Mouse (Mus musculus) intestine, postnatal 0 days (tissue): ENCODE measurements around the gene Gm11020. TPM values are rescaled to one million over a fixed set of nuclear protein-coding genes. Genes with fewer than 3 reads are reported as not detected.

Experiments used
- ATAC-seq: fragments of 200-750 bp; cut with Nextera tagmentation; 2 replicates; pipeline ENCODE4 v1.8.0; 2017; ENCODE audit warnings: mild to moderate bottlenecking, moderate TSS enrichment, moderate library complexity
- H3K27ac ChIP-seq: fragments of 300-500 bp; sonication (generic); 2 replicates; pipeline ENCODE4 v1.5.1; 2014; ENCODE audit warnings: mild to moderate bottlenecking, low read depth, low read length, moderate library complexity
- H3K27me3 ChIP-seq: fragments of 300-500 bp; sonication (generic); replicated peaks from 2 replicates; pipeline ENCODE4 v1.6.1; 2014; ENCODE audit warnings: low read length, mixed read lengths; ENCODE audit not compliant: control insufficient read depth, insufficient read depth
- H3K36me3 ChIP-seq: fragments of 300-500 bp; sonication (generic); 2 replicates; pipeline ENCODE4 v1.6.1; 2014; ENCODE audit warnings: mild to moderate bottlenecking, moderate library complexity; ENCODE audit not compliant: control insufficient read depth, insufficient read depth
- H3K4me1 ChIP-seq: fragments of 300-500 bp; sonication (generic); replicated peaks from 2 replicates; pipeline ENCODE4 v1.6.1; 2014; ENCODE audit warnings: antibody characterized with exemption, low read length, mixed read lengths; ENCODE audit not compliant: control insufficient read depth, insufficient read depth
- H3K4me2 ChIP-seq: fragments of 300-500 bp; sonication (generic); replicated peaks from 2 replicates; pipeline ENCODE4 v1.6.1; 2014; ENCODE audit warnings: low read depth, mild to moderate bottlenecking, moderate library complexity
- H3K4me3 ChIP-seq: fragments of 300-500 bp; sonication (generic); 2 replicates; pipeline ENCODE4 v1.5.1; 2014; ENCODE audit warnings: low read depth, low read length
- H3K9ac ChIP-seq: fragments of 300-500 bp; sonication (generic); 2 replicates; pipeline ENCODE4 v1.6.1; 2014; ENCODE audit warnings: mild to moderate bottlenecking, low read depth, low read length
- H3K9me3 ChIP-seq: fragments of 300-500 bp; sonication (generic); 2 replicates; pipeline ENCODE4 v1.6.1; 2016; ENCODE audit warnings: mixed run types; ENCODE audit not compliant: control insufficient read depth
- CTCF ChIP-seq: sonication (generic); IDR thresholded peaks from 2 replicates; pipeline ENCODE4 v1.5.1; 2016; ENCODE audit warnings: low read depth, mild to moderate bottlenecking, control low read depth, antibody characterized with exemption, moderate library complexity
- WGBS: fragments of 180-500 bp; shearing (Covaris S2); extraction: QIAGEN DNeasy Blood & Tissue Kit; methylation state at CpG from one replicate; pipeline ENCODE4 v1.1.7; 2014; 5-methylcytosine and 5-hydroxymethylcytosine counted together
- polyA plus RNA-seq: library from polyadenylated mRNA; unstranded; fragments of >200 nt; fragmentation: Nextera tagmentation; extraction: Ambion mirVana; gene quantifications from 2 replicates; pipeline ENCODE4 v1.2.1, GENCODE M21; 2015

The Gm11020 gene
- polyA plus RNA-seq, 1 experiment from 2014 or later = not detected

DNA sequence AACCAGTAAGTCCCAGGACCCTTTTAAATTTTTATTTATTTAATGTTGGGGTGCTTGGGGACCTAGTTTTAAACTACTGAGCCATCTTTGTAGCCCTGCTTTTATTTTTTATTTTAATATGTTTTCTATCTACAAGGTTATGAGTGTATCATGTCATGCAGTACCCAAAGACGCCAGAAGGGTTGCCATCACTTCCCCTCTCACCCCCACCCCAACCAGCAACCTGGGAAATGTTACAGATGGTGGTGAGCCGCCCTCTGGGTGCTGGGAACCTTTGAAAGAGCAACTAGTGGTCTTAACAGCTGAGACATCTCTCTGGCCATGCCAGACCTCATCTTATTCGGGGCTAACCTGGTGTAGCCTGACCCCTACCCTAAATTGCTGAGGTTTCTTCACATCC is 16.5 kb downstream of the Gm11020 start:
- no peak overlapping the region for H3K4me3 ChIP-seq

DNA sequence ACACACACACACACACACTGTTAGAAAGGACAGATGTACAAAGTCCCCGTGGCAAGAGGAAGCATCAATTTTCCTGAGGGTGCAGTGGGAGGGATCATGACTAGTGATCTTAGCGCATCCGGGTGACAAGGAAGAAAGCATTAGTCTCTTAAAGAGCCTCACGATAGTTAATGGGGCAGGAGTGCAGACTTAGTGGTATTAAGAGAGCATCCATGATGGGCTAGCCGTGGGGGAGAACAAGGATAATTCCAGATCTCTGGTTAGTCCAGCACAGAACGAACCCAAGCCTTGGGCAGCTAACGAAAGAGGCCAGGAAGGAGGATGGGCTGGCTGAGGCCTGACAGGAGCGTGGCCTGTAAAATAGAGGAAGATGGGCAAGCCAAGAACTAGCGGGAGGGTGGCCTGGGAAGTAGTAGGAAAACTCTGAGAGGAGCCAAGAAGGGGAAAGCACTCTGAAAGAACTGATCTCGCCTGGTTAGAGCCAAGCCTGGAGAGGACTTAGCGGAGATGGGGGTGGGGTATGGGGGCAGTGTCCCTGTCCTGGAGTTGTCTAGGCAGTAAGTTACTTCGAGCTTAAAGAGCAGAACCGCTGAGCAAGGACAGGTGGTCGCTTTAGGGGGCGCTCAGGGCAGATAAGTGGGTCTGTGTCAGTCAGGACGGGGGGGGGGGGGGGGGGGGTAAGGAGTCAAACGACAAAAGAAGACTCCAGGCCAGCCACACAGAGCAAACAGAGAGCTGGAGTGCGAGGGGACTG is 18.0 kb downstream of the Gm11020 start, which contains the start of gene Cmtm3:
Gene Cmtm3, plus strand, starts transcription at position 182 of the 754 bp plus-strand sequence.
- Histone ChIP-seq H3K4me2 (peak within 1 kb of the TSS; percentile 70), H3K9ac (peak within 1 kb of the TSS; percentile 56; the same call in 1 of the 2 replicates), H3K4me3 (peak within 1 kb of the TSS; percentile 45), H3K27ac (peak within 1 kb of the TSS; percentile 61), H3K9me3 (no peaks in the 10 kb centered on the region), H3K27me3 (no peaks in the 10 kb centered on the region), H3K36me3 (no peaks in the 10 kb centered on the region), H3K4me1 (0 out of 2 replicates have a peak, but pooled peaks cover 3% of the 10 kb centered on the region)
- no peak for ATAC-seq
- 23% methylated on average over 17 of the region's 18 CpGs for WGBS
- no peak for TF ChIP-seq CTCF

More for the DNA sequence above, 16.5 kb downstream of the Gm11020 start:
- H3K36me3 ChIP-seq = no peaks in the 10 kb centered on the region
- WGBS = 43% methylated on average over 3 of the region's 3 CpGs
- H3K27ac ChIP-seq = no peak overlapping the region
- H3K9ac ChIP-seq = no peak overlapping the region
- no peak for ATAC-seq
- H3K4me1 ChIP-seq = 0 out of 2 replicates have a peak, but pooled peaks cover 3% of the 10 kb centered on the region
- peak; percentile 34; the same call in 1 of the 2 replicates for TF ChIP-seq CTCF
- no peaks in the 10 kb centered on the region for H3K27me3 ChIP-seq
- no peak overlapping the region for H3K4me2 ChIP-seq
- no peaks in the 10 kb centered on the region for H3K9me3 ChIP-seq

DNA sequence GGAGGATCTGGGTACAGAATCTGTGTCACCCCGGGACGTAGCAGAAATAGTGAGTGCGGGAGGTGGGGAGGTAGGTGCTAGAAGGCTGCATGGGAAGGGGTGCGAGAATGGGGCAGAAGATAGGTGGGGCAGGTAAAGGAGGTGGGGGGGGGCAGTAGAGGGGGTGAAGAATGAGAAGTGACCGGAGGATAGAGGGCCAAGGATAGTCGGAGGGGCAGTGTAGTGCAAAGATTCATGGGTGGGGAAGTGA is 18.5 kb downstream of the Gm11020 start:
- no peaks in the 10 kb centered on the region for H3K27me3 ChIP-seq
- H3K36me3 ChIP-seq = no peaks in the 10 kb centered on the region
- no peak for ATAC-seq
- H3K4me1 ChIP-seq = 0 out of 2 replicates have a peak, but pooled peaks cover 3% of the 10 kb centered on the region
- no peaks in the 10 kb centered on the region for H3K9me3 ChIP-seq
- H3K27ac ChIP-seq = peak overlapping the region; percentile 61
- peak overlapping the region; percentile 45 for H3K4me3 ChIP-seq
- H3K9ac ChIP-seq = peak overlapping the region; percentile 56; the same call in 1 of the 2 replicates
- no peak for TF ChIP-seq CTCF
- H3K4me2 ChIP-seq = peak overlapping the region; percentile 70
- WGBS = 3% methylated on average over 6 of the region's 6 CpGs

DNA sequence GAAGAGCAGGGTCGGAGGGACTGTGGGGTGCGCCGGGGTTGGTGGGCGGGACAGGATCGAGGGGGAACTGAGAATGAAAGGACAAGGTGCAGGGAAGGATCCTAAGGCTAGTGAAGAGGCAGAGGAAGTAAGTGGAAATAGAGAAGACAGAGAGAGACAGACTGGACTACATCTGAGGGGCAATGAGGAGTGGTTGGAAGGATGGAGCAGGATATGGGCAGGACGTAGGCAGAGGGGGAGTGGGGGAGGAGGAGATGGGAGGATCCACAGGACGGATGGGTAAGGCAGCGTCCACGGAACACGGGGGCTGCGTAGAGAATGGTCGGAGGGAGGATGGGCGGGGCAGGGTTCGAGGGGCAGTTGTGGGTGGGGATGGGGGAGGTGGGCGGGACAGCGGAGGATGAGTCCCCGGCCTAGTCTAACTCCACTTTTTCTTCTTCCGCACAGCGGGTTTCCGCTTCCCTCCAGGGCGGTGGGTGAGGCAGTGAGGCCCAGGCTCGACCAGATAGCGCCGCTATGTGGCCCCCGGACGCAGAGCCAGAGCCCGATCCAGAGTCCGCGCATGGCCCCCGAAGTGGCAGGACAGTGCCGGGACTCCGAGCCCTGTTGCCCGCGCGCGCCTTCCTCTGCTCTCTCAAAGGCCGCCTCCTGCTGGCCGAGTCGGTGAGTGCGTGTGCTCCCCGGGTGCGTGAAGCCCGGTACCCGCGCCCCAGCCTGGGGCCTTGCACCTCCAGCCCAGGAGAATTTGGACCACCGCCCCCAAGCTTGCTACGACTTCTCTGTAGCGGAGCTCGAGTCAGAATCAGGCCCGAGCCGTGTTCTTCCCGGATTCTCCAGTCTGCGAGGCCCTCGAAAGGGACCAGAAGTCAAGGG is 19.1 kb downstream of the Gm11020 start:
- WGBS = under 1% methylated on average over 49 of the region's 54 CpGs
- peak overlapping the region; percentile 61 for H3K27ac ChIP-seq
- peak; percentile 75 for ATAC-seq
- peak; percentile 84 for TF ChIP-seq CTCF
- H3K4me2 ChIP-seq = peak overlapping the region; percentile 70
- peak overlapping the region; percentile 45 for H3K4me3 ChIP-seq
- H3K36me3 ChIP-seq = peaks cover 5% of the 10 kb centered on the region; the same call in 1 of the 2 replicates
- H3K4me1 ChIP-seq = 0 out of 2 replicates have a peak, but pooled peaks cover 3% of the 10 kb centered on the region
- no peaks in the 10 kb centered on the region for H3K27me3 ChIP-seq
- no peaks in the 10 kb centered on the region for H3K9me3 ChIP-seq
- H3K9ac ChIP-seq = peak overlapping the region; percentile 56

DNA sequence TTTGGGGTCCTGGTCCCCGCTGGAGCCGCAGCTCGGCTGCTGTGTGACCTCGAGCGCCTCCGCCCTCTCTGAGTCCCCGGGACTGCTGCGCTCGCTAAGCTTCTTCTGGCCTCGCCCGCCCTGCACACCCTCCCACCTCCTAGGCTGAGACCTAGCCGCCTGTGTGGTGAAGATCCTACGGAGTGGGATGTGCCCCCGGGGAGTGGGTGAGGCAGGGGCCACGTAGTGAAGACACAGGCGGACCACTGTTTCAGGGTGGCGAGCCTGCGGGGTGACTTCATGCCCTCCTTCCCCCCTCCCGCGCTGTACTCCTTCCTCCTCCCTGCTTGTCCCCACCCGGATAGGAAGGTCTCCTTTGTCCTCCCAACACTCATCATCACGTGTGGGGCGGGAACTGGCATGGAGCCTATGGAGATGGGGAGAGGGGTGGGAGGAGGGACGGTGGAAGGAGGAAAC is 19.8 kb downstream of the Gm11020 start:
- TF ChIP-seq CTCF = no peak
- H3K27me3 ChIP-seq = no peaks in the 10 kb centered on the region
- peak; percentile 59 for ATAC-seq
- WGBS = 2% methylated on average over 24 of the region's 24 CpGs
- peak overlapping the region; percentile 61 for H3K27ac ChIP-seq
- H3K9ac ChIP-seq = peak overlapping the region; percentile 56
- no peaks in the 10 kb centered on the region for H3K9me3 ChIP-seq
- H3K4me1 ChIP-seq = 0 out of 2 replicates have a peak, but pooled peaks cover 3% of the 10 kb centered on the region
- H3K4me3 ChIP-seq = peak overlapping the region; percentile 45
- peaks cover 6% of the 10 kb centered on the region; the same call in 1 of the 2 replicates for H3K36me3 ChIP-seq
- peak overlapping the region; percentile 70 for H3K4me2 ChIP-seq

DNA sequence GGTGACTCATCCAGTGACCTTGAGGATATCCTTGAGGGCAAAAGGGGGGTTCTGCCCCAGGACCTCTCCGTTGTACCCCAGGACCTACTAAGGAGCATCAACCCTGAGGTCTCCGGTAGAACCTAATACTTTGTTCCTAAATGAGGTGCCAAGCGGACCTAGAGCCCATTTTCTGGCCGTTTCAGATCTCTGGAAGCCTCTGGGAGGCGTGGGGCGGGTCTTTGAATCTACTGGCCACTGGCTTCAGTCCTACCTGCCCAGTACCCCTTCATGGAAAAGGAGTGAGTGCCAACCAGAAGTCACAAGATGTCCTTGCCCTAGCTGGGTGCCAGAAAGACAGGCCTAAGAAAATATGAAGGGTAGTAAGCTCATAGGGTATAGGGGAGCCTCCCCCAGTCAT is 20.3 kb downstream of the Gm11020 start:
- H3K27ac ChIP-seq = no peak overlapping the region
- ATAC-seq = no peak
- 0 out of 2 replicates have a peak, but pooled peaks cover 3% of the 10 kb centered on the region for H3K4me1 ChIP-seq
- 57% methylated on average over 6 of the region's 6 CpGs for WGBS
- TF ChIP-seq CTCF = no peak
- H3K4me3 ChIP-seq = peak overlapping the region; percentile 45
- H3K9me3 ChIP-seq = no peaks in the 10 kb centered on the region
- H3K4me2 ChIP-seq = peak overlapping the region; percentile 70
- no peak overlapping the region for H3K9ac ChIP-seq
- no peaks in the 10 kb centered on the region for H3K27me3 ChIP-seq
- peaks cover 6% of the 10 kb centered on the region; the same call in 1 of the 2 replicates for H3K36me3 ChIP-seq
